Mouse (Mus musculus) ES-Bruce4 (cell line): Measurements from ENCODE around the gene Nedd4.

Experiments used
- CTCF ChIP-seq: IDR thresholded peaks from one replicate; pipeline ENCODE4 v1.8.1; 2011; ENCODE audit warnings: low read depth, low read length
- EP300 ChIP-seq: IDR thresholded peaks from 2 replicates; pipeline ENCODE4 v1.6.1; 2011; ENCODE audit warnings: low read depth, low read length; ENCODE audit not compliant: insufficient read depth

DNA sequence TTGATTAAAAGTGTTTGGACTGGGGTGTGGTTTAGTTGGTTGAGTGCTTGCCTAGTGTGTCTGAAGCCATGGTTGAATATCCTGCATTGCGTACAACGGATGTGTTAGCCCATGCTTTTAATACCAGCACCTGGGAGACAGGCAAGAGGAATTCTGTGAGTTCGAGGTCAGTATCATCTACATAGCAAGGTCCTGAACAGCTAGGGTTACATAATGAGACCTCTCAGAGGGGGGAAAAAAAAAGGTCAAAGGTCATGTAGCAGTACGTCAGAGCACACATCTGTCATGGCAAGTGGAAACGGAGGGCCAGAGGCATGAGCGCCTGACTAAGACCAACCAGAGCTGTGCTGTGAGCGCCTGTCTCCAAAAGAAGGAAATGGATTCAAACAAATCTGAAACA lies 3.4 kb downstream of the Nedd4 start:
- TF ChIP-seq CTCF (no peak), EP300 (no peak)
